Mouse (Mus musculus): ENCODE results near the gene Chst3.
A peak's percentile ranks its signal among the peaks of the same experiment; 100 is the strongest.
"Not testable (repeated sequence)": the region's sequence is repeated elsewhere in the genome, so short reads cannot be mapped to it uniquely, and the experiment has no call there.

Gene Chst3

GRCm38 (mm10) chr10:60156016-60156415, 63.0 kb downstream of the Chst3 start:
- no peak for DNase-seq

- no peak for DNase-seq
These were observed 67.9 kb downstream of the Chst3 start for GRCm38 (mm10) chr10:60151107-60151663.

- peak; percentile 82 to 83 for DNase-seq
These were observed 71.0 kb downstream of the Chst3 start for GRCm38 (mm10) chr10:60148087-60148486.

GRCm38 (mm10) chr10:60147510-60148047, 71.5 kb downstream of the Chst3 start:
- not testable (repeated sequence) for DNase-seq

- no peak for DNase-seq
These were observed 77.4 kb downstream of the Chst3 start for GRCm38 (mm10) chr10:60141656-60142160.

- DNase-seq = no peak
These were observed 78.3 kb downstream of the Chst3 start for GRCm38 (mm10) chr10:60140751-60141150.

- DNase-seq = no peak
These were observed 80.4 kb downstream of the Chst3 start for GRCm38 (mm10) chr10:60138680-60139079.

GRCm38 (mm10) chr10:60136935-60137334, 82.1 kb downstream of the Chst3 start:
- DNase-seq = no peak

- DNase-seq = not testable (repeated sequence)
These were observed 83.0 kb downstream of the Chst3 start for GRCm38 (mm10) chr10:60136010-60136409.

- no peak for DNase-seq
These were observed 84.9 kb downstream of the Chst3 start for GRCm38 (mm10) chr10:60134201-60134600.

GRCm38 (mm10) chr10:60133501-60133900, 85.6 kb downstream of the Chst3 start:
- no peak for DNase-seq
